Mouse (Mus musculus): ENCODE measurements around the gene Nol6.
"Not testable (repeated sequence)": the region's sequence is repeated elsewhere in the genome, so short reads cannot be mapped to it uniquely, and the experiment has no call there.

Gene Nol6

DNA sequence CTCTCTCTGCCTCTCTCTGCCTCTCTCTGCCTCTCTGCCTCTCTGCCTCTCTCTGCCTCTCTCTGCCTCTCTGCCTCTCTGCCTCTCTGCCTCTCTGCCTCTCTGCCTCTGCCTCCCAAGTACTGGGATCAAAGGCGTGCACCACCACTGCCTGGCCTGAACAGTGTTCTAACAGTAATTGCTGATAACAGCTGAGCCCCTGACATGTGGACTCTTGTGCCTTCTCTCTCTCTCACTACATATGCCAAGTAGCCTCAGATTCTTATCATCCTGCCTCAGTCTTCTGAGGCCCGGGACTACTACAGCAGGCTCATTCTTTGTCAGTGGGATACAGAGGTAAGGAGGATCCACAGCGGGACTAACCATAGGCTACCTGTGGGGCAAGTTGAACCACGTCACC lies 41.5 kb downstream of the Nol6 start:
- DNase-seq (ENCODE audit: low read depth, low spot score): not testable (repeated sequence)

DNA sequence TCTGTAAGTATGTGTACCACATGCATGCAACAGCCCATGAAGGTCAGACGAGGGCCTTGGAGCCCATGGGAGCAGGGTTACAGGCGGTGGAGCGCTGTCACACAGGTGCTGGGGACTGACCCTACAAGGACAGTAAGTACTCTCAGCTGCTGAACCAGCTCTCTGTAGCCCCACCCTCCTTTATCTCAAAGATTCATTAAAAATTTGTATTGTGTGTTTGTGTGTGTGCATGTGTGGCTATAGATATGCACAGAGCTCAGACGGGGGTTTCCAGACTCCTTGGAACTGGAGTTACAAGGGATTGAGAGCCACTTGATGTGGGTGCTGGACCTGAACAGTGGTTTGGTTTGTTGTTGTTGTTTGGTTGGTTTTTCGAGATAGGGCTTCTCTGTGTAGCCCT lies 42.5 kb downstream of the Nol6 start:
- DNase-seq (ENCODE audit: low read depth, low spot score): no peak

DNA sequence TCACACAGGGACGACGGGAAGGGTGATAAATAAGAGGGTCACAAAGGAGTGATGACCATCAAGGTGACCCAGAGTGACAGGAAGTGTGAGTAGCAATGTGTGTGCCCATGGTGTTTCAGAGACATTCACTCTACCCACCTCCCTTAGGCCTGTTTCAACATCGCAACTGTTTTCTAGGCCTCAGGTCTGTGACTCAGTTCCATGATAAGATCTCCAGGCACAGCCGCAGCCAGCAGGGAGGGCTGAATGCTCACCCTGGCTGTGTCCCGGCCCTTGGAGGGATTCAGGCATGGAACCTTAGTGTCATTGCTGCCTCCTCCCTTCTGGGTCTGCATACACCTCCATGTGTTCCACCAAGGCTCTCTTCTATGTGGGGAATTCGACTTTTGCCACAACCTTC lies 45.5 kb downstream of the Nol6 start:
- no peak for DNase-seq (ENCODE audit: low read depth, low spot score)

DNA sequence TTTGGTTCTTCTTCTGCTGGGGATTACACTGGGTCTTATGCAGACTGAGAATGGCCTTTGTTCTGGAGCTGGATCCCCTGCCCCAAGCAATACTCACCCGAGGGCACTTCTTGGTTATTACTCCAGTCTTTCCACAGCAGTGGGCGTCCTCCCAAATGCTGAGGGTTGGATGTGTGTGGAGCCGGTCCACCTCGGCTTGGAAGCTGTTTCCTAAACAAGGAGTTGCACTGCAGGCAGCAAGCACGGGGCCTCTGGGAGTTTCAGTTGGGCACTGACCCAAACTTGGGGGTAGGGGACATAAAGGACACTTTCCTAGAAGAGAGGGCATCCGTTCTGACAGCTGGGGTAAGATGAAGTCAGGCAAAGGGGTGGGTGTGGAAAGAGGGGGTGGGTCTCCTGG lies 49.8 kb downstream of the Nol6 start:
- no peak for DNase-seq (ENCODE audit: low read depth, low spot score)

DNA sequence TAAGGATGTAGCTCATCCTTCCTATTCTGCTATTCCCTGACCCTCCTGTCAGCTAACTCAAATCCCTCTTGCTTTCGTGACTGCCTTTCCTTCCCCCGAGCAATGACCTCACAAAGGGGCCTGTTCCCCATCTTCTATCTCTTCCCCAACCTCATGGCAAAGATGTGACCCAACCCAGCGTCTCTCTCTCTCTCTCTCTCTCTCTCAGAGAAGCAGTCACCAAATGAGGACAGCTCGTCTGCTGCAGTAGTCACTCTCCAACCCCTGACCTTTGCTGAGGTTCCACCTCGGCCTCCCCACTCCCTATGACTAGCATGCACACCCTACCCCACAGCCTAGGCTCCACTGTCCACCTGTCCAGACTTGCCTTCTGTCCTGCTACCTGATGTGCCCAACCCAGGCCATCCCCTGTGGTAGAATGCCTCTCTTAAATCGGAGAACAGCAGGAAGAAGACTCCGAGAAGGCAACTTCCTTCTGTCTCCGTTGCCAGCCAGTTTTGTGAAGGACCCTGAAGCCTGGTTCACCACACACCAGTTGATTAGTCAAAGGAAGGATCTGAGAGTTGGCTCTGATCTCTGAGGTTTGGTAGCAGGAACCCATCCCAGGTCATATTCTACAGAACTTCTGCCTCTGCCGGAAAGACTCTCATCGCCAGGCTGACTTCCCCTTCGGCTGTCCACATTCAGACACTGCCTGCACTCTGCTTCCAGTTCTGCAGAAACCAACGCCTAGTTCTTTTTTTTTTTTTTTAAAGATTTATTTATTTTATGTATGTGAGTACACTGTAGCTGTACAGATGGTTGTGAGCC lies 51.0 kb downstream of the Nol6 start:
- no peak for DNase-seq (ENCODE audit: low read depth, low spot score)

DNA sequence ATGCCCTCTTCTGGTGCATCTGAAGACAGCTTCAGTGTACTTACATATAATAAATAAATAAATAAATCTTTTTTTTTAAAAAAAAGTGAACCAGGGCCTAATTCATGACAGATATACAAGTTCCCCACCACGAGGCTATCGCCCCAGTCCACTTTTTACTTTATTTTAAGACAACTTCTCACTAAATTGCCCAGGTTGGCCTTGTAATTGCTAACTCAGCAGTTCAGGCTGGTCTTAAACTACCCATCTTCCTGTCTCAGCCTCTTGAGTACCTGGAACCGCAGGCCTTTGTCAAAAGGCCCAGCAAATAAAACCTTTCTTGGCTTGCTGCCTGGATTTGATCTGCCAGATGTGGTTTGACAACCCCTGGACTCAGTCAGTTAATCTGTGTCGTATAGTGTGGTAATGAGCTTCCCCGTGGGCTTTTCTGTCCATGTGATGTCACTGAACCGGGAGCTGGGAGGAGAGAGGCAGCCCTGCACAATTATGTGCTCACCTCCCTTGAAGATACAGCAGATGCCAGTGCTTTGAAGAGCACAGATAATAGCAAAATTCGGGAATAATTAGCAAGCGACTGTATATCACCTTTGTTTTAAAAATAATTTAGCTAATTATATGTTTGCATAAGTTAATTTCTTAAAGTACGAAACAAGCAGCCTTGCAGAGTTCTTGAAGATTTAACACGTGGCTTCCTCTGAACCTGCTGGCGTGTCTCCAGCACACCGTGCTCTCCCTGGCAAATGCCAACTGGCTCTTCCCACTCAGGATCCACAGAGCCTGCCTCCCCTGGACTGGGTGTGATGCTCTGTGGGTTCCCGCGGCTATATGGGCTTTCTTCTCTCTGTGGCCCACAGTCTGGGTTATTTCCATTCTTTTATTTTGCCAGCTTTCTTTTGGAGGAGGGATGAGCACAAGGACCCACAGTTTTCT lies 52.5 kb downstream of the Nol6 start:
- no peak for DNase-seq (ENCODE audit: low read depth, low spot score)

DNA sequence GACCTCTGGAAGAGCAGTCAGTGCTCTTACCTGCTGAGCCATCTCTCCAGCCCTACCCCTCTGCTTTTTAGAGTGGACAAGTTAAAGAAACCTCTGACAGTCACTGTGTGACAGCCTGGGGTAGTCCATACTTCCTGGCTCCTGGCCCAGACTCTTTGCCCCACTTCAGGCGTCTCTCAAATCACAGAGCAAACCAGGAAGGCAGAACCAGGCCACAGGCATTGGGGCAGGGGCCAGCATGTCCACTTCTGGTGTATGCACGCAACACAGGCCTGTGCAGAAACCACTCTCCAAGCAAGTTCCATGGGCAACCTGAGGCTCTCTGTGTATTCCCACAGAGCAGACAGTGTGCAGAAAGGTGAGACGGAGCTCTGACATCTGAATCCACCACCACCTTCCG lies 59.1 kb downstream of the Nol6 start:
- no peak for DNase-seq (ENCODE audit: low read depth, low spot score)

Data from retina, adult 2 months (tissue).